Mouse (Mus musculus) neural tube, embryonic 11.5 days (tissue): Measurements from ENCODE around the gene Csrnp1. TPM values are rescaled to one million over a fixed set of nuclear protein-coding genes. Genes with fewer than 3 reads are reported as not detected.

Source experiments
- ATAC-seq: fragments of 200-750 bp; cut with Nextera tagmentation; 2 replicates; pipeline ENCODE4 v1.8.0; 2017; ENCODE audit warnings: moderate number of reproducible peaks, mild to moderate bottlenecking, moderate TSS enrichment, moderate library complexity; ENCODE audit not compliant: insufficient read depth, low FRiP score, low TSS enrichment
- DNase-seq: peaks from one replicate; pipeline ENCODE4 v3.0.0-alpha.2; 2015; ENCODE audit warnings: low spot score
- H3K27ac ChIP-seq: fragments of 300-500 bp; sonication (generic); 2 replicates; pipeline ENCODE4 v1.5.1; 2014; ENCODE audit warnings: low read depth, mild to moderate bottlenecking, low read length
- H3K27me3 ChIP-seq: fragments of 300-500 bp; sonication (generic); 2 replicates; pipeline ENCODE4 v1.6.1; 2014; ENCODE audit warnings: mild to moderate bottlenecking, low read length, mixed read lengths; ENCODE audit not compliant: control insufficient read depth, insufficient read depth
- H3K36me3 ChIP-seq: fragments of 300-500 bp; sonication (generic); 2 replicates; pipeline ENCODE4 v1.6.1; 2014; ENCODE audit warnings: mild to moderate bottlenecking, low read length, moderate library complexity, mixed read lengths; ENCODE audit not compliant: control insufficient read depth, insufficient read depth
- H3K4me1 ChIP-seq: fragments of 300-500 bp; sonication (generic); 2 replicates; pipeline ENCODE4 v1.6.1; 2014; ENCODE audit warnings: low read length, mixed read lengths; ENCODE audit not compliant: control insufficient read depth, insufficient read depth
- H3K4me2 ChIP-seq: fragments of 300-500 bp; sonication (generic); 2 replicates; pipeline ENCODE4 v1.6.1; 2014; ENCODE audit warnings: low read depth, mild to moderate bottlenecking, moderate library complexity
- H3K4me3 ChIP-seq: fragments of 300-500 bp; sonication (generic); 2 replicates; pipeline ENCODE4 v1.5.1; 2014; ENCODE audit warnings: low read depth, low read length
- H3K9ac ChIP-seq: fragments of 300-500 bp; sonication (generic); 2 replicates; pipeline ENCODE4 v1.6.1; 2014; ENCODE audit warnings: mild to moderate bottlenecking, low read length
- H3K9me3 ChIP-seq: fragments of 300-500 bp; sonication (generic); 2 replicates; pipeline ENCODE4 v1.6.1; 2016; ENCODE audit warnings: low read length; ENCODE audit not compliant: control insufficient read depth
- WGBS: fragments of 180-500 bp; shearing (Covaris S2); extraction: QIAGEN DNeasy Blood & Tissue Kit; methylation state at CpG from one replicate; pipeline ENCODE4 v1.1.7; 2014; 5-methylcytosine and 5-hydroxymethylcytosine counted together
- polyA plus RNA-seq: library from polyadenylated mRNA; unstranded; fragments of >200 nt; fragmentation: Nextera tagmentation; extraction: Ambion mirVana; gene quantifications from 2 replicates; pipeline ENCODE4 v1.2.1, GENCODE M21; 2014

Gene Csrnp1
- polyA plus RNA-seq, 1 experiment from 2014 or later = 1.3 TPM

- H3K4me1 ChIP-seq = peaks cover 30% of the 10 kb centered on the region
- no peak overlapping the region for H3K27ac ChIP-seq
Observed at GRCm38 (mm10) chr9:119983585-119984535, 598 bp downstream of the Csrnp1 start.

GRCm38 (mm10) chr9:119982956-119983551 lies 1.4 kb downstream of the Csrnp1 start:
- no peak for ATAC-seq

More at GRCm38 (mm10) chr9:119983585-119984535, 598 bp downstream of the Csrnp1 start:
- Histone ChIP-seq H3K9ac (peak overlapping the region; percentile 56), H3K4me2 (peak overlapping the region; percentile 93), H3K36me3 (no peaks in the 10 kb centered on the region), H3K4me3 (peak overlapping the region; percentile 56), H3K27me3 (peaks cover 8% of the 10 kb centered on the region), H3K9me3 (no peaks in the 10 kb centered on the region)
- under 1% methylated on average over 76 of the region's 79 CpGs for WGBS
- ATAC-seq (peak; percentile 64; the same call in 1 of the 2 replicates), DNase-seq (peak; percentile 82)

GRCm38 (mm10) chr9:119982241-119982811 lies 2.1 kb downstream of the Csrnp1 start:
- WGBS = 5% methylated on average over 11 of the region's 11 CpGs
- Histone ChIP-seq H3K27ac (peak overlapping the region; percentile 80; the same call in 1 of the 2 replicates), H3K4me1 (peaks cover 34% of the 10 kb centered on the region)

More at GRCm38 (mm10) chr9:119982956-119983551, 1.4 kb downstream of the Csrnp1 start:
- Histone ChIP-seq H3K27me3 (peaks cover 8% of the 10 kb centered on the region), H3K27ac (no peak overlapping the region), H3K9me3 (no peaks in the 10 kb centered on the region), H3K4me3 (peak overlapping the region; percentile 56), H3K36me3 (no peaks in the 10 kb centered on the region), H3K9ac (peak overlapping the region; percentile 56), H3K4me2 (peak overlapping the region; percentile 93), H3K4me1 (peaks cover 34% of the 10 kb centered on the region)
- no peak for DNase-seq
- under 1% methylated on average over 44 of the region's 48 CpGs for WGBS

GRCm38 (mm10) chr9:119981183-119982179 lies 3.0 kb downstream of the Csrnp1 start:
- DNase-seq (peak; percentile 73), ATAC-seq (peak; percentile 31; the same call in 1 of the 2 replicates)
- Histone ChIP-seq H3K27ac (peak overlapping the region; percentile 80), H3K27me3 (peaks cover 8% of the 10 kb centered on the region), H3K36me3 (no peaks in the 10 kb centered on the region), H3K9me3 (no peaks in the 10 kb centered on the region), H3K4me1 (peaks cover 34% of the 10 kb centered on the region), H3K4me3 (peak overlapping the region; percentile 24), H3K9ac (peak overlapping the region; percentile 44), H3K4me2 (peak overlapping the region; percentile 93)
- WGBS = 1% methylated on average over 16 of the region's 16 CpGs

More at GRCm38 (mm10) chr9:119982241-119982811, 2.1 kb downstream of the Csrnp1 start:
- Histone ChIP-seq H3K4me3 (peak overlapping the region; percentile 56), H3K4me2 (peak overlapping the region; percentile 93), H3K36me3 (no peaks in the 10 kb centered on the region), H3K9ac (no peak overlapping the region), H3K9me3 (no peaks in the 10 kb centered on the region), H3K27me3 (peaks cover 8% of the 10 kb centered on the region)
- ATAC-seq (peak; percentile 40; the same call in 1 of the 2 replicates), DNase-seq (peak; percentile 51)

GRCm38 (mm10) chr9:119980770-119981182 lies 3.7 kb downstream of the Csrnp1 start:
- 4% methylated on average over 4 of the region's 4 CpGs for WGBS
- ATAC-seq = no peak
- peaks cover 34% of the 10 kb centered on the region for H3K4me1 ChIP-seq

GRCm38 (mm10) chr9:119979749-119980148 lies 4.7 kb downstream of the Csrnp1 start:
- no peaks in the 10 kb centered on the region for H3K9me3 ChIP-seq
- H3K4me3 ChIP-seq = no peak overlapping the region
- H3K9ac ChIP-seq = no peak overlapping the region
- no peak overlapping the region for H3K27ac ChIP-seq
- no peak overlapping the region for H3K4me2 ChIP-seq
- no peaks in the 10 kb centered on the region for H3K36me3 ChIP-seq
- 59% methylated on average over 2 of the region's 2 CpGs for WGBS
- H3K4me1 ChIP-seq = peaks cover 34% of the 10 kb centered on the region
- DNase-seq (no peak), ATAC-seq (no peak)
- H3K27me3 ChIP-seq = peaks cover 8% of the 10 kb centered on the region

More at GRCm38 (mm10) chr9:119980770-119981182, 3.7 kb downstream of the Csrnp1 start:
- H3K4me2 ChIP-seq = peak overlapping the region; percentile 93
- H3K4me3 ChIP-seq = no peak overlapping the region
- H3K27me3 ChIP-seq = peaks cover 8% of the 10 kb centered on the region
- peak overlapping the region; percentile 80 for H3K27ac ChIP-seq
- no peak for DNase-seq
- no peaks in the 10 kb centered on the region for H3K36me3 ChIP-seq
- H3K9ac ChIP-seq = peak overlapping the region; percentile 44; the same call in 1 of the 2 replicates
- no peaks in the 10 kb centered on the region for H3K9me3 ChIP-seq

GRCm38 (mm10) chr9:119978811-119979441 lies 5.5 kb downstream of the Csrnp1 start:
- Histone ChIP-seq H3K27ac (no peak overlapping the region), H3K36me3 (no peaks in the 10 kb centered on the region), H3K4me1 (peaks cover 34% of the 10 kb centered on the region), H3K9ac (no peak overlapping the region), H3K4me3 (no peak overlapping the region), H3K27me3 (peaks cover 8% of the 10 kb centered on the region), H3K9me3 (no peaks in the 10 kb centered on the region), H3K4me2 (no peak overlapping the region)
- 86% methylated on average over 6 of the region's 6 CpGs for WGBS
- no peak for DNase-seq
- no peak for ATAC-seq
